Mouse (Mus musculus) B cell, adult 67 days (primary cell): ENCODE results near the gene Lilrb4a. TPM values are rescaled to one million over a fixed set of nuclear protein-coding genes. Genes with fewer than 3 reads are reported as not detected.

ENCODE experiments used
- total RNA-seq, 2 experiments: library from RNA; stranded (reverse); gene quantifications; 4 replicates each; pipeline ENCODE4 v1.2.4; 2023

Lilrb4a gene
- 10 to 100 TPM; 14.5 to 15.4 TPM for total RNA-seq

GRCm38 (mm10) chr10:51490691-51491090 is at the start of gene Lilrb4a:
TSS of gene Lilrb4a (plus strand) at chr10:51490956.

GRCm38 (mm10) chr10:51480397-51480796 is 10.4 kb upstream of the Lilrb4a start, which contains the start of the genes Gm49339 and Lilr4b:
TSS of gene Gm49339 (plus strand) at chr10:51480612.
TSS of gene Lilr4b (plus strand) at chr10:51480632.

Other genes with a start within 250 kb of the Lilrb4a start
- gene Gm49339, start 10.3 kb upstream of the Lilrb4a start, total RNA-seq: 1 to 10 TPM in 1 of 2 experiments, under 1 TPM in 1; 0.44 to 1.4 TPM
- gene Lilr4b, start 10.3 kb upstream of the Lilrb4a start, total RNA-seq: 10 to 100 TPM in 1 of 2 experiments, 1 to 10 TPM in 1; 5.4 to 10.0 TPM
- not detected for gene Fam162b, start 99.6 kb downstream of the Lilrb4a start, total RNA-seq
- not detected for gene Gprc6a, start 140.5 kb downstream of the Lilrb4a start, total RNA-seq
- gene Rfx6, start 186.8 kb downstream of the Lilrb4a start, total RNA-seq: not detected